Mouse (Mus musculus) stomach, postnatal 0 days (tissue): ENCODE results near the gene Zfp646. TPM values are rescaled to one million over a fixed set of nuclear protein-coding genes. Genes with fewer than 3 reads are reported as not detected.
A peak's percentile ranks its signal among the peaks of the same experiment; 100 is the strongest.
"Not testable (repeated sequence)": the region's sequence is repeated elsewhere in the genome, so short reads cannot be mapped to it uniquely, and the experiment has no call there.

Source experiments
- ATAC-seq: fragments of 200-750 bp; cut with Nextera tagmentation; 2 replicates; pipeline ENCODE4 v1.8.0; 2017; ENCODE audit not compliant: low FRiP score, low TSS enrichment
- DNase-seq: peaks from one replicate; pipeline ENCODE4 v3.0.0-alpha.2; 2016; ENCODE audit warnings: low spot score
- H3K27ac ChIP-seq: fragments of 300-500 bp; sonication (generic); replicated peaks from 2 replicates; pipeline ENCODE4 v1.5.1; 2014; ENCODE audit warnings: mild to moderate bottlenecking, control low read depth
- H3K27me3 ChIP-seq: fragments of 300-500 bp; sonication (generic); 2 replicates; pipeline ENCODE4 v1.6.1; 2014; ENCODE audit warnings: low read length; ENCODE audit not compliant: control insufficient read depth, insufficient read depth
- H3K36me3 ChIP-seq: fragments of 300-500 bp; sonication (generic); 2 replicates; pipeline ENCODE4 v1.6.1; 2014; ENCODE audit warnings: low read length, mixed read lengths; ENCODE audit not compliant: control insufficient read depth, insufficient read depth
- H3K4me1 ChIP-seq: fragments of 300-500 bp; sonication (generic); replicated peaks from 2 replicates; pipeline ENCODE4 v1.6.1; 2014; ENCODE audit warnings: antibody characterized with exemption; ENCODE audit not compliant: control insufficient read depth, insufficient read depth
- H3K4me2 ChIP-seq: fragments of 300-500 bp; sonication (generic); replicated peaks from 2 replicates; pipeline ENCODE4 v1.6.1; 2014; ENCODE audit warnings: low read depth, mild to moderate bottlenecking, control low read depth, moderate library complexity
- H3K4me3 ChIP-seq: fragments of 300-500 bp; sonication (generic); 2 replicates; pipeline ENCODE4 v1.5.1; 2014; ENCODE audit warnings: low read depth, low read length, control low read depth
- H3K9ac ChIP-seq: fragments of 300-500 bp; sonication (generic); 2 replicates; pipeline ENCODE4 v1.6.1; 2014; ENCODE audit warnings: mild to moderate bottlenecking, low read length, control low read depth, mixed read lengths
- H3K9me3 ChIP-seq: fragments of 300-500 bp; sonication (generic); 2 replicates; pipeline ENCODE4 v1.6.1; 2016; ENCODE audit warnings: low read length; ENCODE audit not compliant: control insufficient read depth
- CTCF ChIP-seq: IDR thresholded peaks from 2 replicates; pipeline ENCODE4 v1.5.1; 2016; ENCODE audit warnings: antibody characterized with exemption, low read depth, mild to moderate bottlenecking, moderate library complexity
- EP300 ChIP-seq: optimal IDR thresholded peaks from 2 replicates; pipeline ENCODE3; 2016; ENCODE audit warnings: antibody characterized with exemption
- WGBS: fragments of 180-500 bp; shearing (Covaris S2); extraction: QIAGEN DNeasy Blood & Tissue Kit; methylation state at CpG from one replicate; pipeline ENCODE4 v1.1.7; 2014; 5-methylcytosine and 5-hydroxymethylcytosine counted together
- polyA plus RNA-seq: library from polyadenylated mRNA; unstranded; fragments of >200 nt; fragmentation: Nextera tagmentation; extraction: Ambion mirVana; gene quantifications from 2 replicates; pipeline ENCODE4 v1.2.1, GENCODE M21; 2015

Gene Zfp646
- polyA plus RNA-seq, result 3.6 and 3.8 TPM in 2 replicates

DNA sequence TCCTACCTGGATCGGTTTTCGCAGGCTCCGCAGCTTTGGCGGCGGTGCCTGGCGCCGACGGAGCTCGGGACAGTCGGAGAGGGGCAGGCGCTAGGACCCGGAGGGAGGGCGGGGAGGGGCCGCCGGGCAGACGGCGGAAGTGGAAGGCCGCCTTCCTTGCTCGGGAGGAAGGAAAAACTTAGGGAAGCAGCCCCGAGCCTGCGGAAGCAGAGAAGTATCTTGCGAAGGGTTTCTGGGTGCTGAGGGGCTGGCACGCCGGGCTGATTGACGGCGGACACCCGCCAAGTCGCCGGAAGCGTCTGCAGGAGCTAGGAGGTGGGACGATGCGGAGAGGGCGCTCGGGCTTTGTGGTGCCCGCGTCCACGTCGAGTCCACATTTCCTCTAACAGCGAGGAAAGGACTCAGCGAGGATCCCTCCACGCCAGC lies at the start of gene Zfp646:
TSS of gene Zfp646 (plus strand) at position 181 of the 426 bp plus-strand sequence.
- DNase-seq, result peak; percentile 93
- peak; percentile 89 for ATAC-seq
- Histone ChIP-seq H3K36me3 (peaks cover 22% of the 10 kb centered on the region), H3K9ac (peak within 1 kb of the TSS; percentile 94), H3K27me3 (no peaks in the 10 kb centered on the region), H3K27ac (peak within 1 kb of the TSS; percentile 97), H3K4me3 (peak within 1 kb of the TSS; percentile 97), H3K9me3 (no peaks in the 10 kb centered on the region), H3K4me1 (0 out of 2 replicates have a peak, but pooled peaks cover 3% of the 10 kb centered on the region), H3K4me2 (peak within 1 kb of the TSS; percentile 68)
- WGBS, result under 1% methylated on average over 40 of the region's 41 CpGs
- TF ChIP-seq EP300, result no peak
- no peak for TF ChIP-seq CTCF

DNA sequence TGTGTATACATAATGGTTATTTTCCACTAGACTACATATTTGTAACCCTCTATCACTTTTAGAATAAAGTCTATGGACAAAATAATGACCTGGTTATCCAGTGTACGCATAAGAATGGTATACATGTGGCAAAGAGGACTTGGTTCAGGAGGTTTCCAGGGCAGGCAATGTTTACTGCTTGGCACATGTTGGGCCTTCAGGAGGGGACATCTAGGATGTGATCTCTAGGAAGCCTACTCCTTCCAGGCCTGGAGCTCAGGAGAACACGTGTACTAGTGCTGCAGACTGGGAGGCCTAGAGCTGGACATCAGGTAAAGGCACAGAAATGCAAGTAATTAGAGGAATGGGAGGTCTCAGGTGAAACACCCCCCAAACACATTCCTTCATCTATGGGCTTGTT lies 40.5 kb upstream of the Zfp646 start:
- H3K9me3 ChIP-seq, result no peaks in the 10 kb centered on the region
- 72% methylated on average over 2 of the region's 2 CpGs for WGBS
- TF ChIP-seq CTCF, result no peak
- TF ChIP-seq EP300, result no peak
- H3K27ac ChIP-seq, result no peak overlapping the region
- no peaks in the 10 kb centered on the region for H3K4me1 ChIP-seq
- ATAC-seq, result no peak
- H3K9ac ChIP-seq, result no peak overlapping the region
- H3K27me3 ChIP-seq, result no peaks in the 10 kb centered on the region
- H3K36me3 ChIP-seq, result no peaks in the 10 kb centered on the region
- no peak overlapping the region for H3K4me3 ChIP-seq
- DNase-seq, result no peak
- H3K4me2 ChIP-seq, result no peak overlapping the region

DNA sequence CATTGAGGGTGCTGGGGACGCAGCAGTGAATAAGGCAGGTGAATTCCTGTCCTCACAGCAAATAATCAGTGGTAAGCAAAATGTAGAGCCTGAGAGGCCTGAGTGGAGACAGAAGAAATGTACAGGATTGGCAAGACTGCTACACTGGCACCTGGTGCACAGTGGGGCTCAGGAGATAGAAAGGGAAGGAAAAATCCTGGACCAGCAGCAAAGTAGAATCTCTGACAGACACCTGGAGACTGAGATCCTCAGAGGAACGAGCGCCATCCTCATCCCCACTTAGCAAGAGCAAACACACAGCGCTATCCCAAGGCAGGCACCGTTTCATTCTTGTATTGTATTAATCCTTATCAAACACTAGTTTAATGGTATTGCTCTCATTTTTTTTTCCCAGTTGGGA lies 38.5 kb upstream of the Zfp646 start:
- Histone ChIP-seq H3K27me3 (no peaks in the 10 kb centered on the region), H3K4me1 (0 out of 2 replicates have a peak, but pooled peaks cover 3% of the 10 kb centered on the region), H3K4me2 (no peak overlapping the region), H3K9ac (no peak overlapping the region), H3K9me3 (no peaks in the 10 kb centered on the region), H3K36me3 (no peaks in the 10 kb centered on the region), H3K27ac (no peak overlapping the region), H3K4me3 (no peak overlapping the region)
- 81% methylated on average over 5 of the region's 5 CpGs for WGBS
- DNase-seq (no peak), ATAC-seq (no peak)
- TF ChIP-seq EP300 (no peak), CTCF (no peak)

DNA sequence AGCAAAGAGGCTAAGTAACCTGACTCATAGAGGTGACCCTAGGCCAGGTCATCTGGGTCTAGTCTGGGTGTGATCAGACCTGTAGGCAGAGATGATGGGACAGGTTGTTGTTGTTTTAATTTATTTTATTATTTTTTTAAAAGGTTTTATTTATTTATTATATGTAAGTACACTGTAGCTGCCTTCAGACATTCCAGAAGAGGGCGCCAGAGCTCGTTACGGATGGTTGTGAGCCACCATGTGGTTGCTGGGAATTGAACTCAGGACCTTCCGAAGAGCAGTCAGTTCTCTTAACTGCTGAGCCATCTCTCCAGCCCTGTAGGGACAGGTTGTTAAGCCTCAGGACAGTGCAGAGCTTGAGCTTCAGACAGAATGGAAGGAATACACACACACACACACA lies 38.1 kb upstream of the Zfp646 start:
- not testable (repeated sequence) for H3K36me3 ChIP-seq, H3K4me1 ChIP-seq, H3K27ac ChIP-seq, H3K27me3 ChIP-seq, H3K9ac ChIP-seq, DNase-seq, ATAC-seq, H3K4me2 ChIP-seq, H3K9me3 ChIP-seq, H3K4me3 ChIP-seq
- TF ChIP-seq CTCF, result peak; percentile 8; the same call in 1 of the 2 replicates
- WGBS, result 73% methylated on average over 4 of the region's 4 CpGs

DNA sequence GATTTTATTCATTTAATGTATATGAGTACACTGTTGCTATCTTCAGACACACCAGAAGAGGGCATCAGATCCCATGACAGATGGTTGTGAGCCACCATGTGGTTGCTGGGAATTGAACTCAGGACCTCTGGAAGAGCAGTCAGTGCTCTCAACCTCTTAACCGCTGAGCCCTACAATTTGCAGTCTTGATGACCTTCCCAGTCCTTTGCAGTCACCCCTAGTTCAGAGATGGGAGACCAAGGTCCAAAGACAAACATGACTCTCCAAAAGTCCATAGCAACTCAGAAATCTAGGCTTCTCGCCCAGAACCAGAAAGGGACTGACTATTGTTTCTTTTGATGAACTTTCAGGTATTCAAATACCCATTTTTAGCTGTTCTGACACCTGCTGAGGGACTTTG lies 36.0 kb upstream of the Zfp646 start:
- not testable (repeated sequence) for H3K4me1 ChIP-seq, H3K9me3 ChIP-seq, H3K4me2 ChIP-seq, H3K4me3 ChIP-seq, H3K36me3 ChIP-seq, H3K9ac ChIP-seq, DNase-seq, H3K27ac ChIP-seq, ATAC-seq, H3K27me3 ChIP-seq
- 72% methylated on average over 2 of the region's 2 CpGs for WGBS
- TF ChIP-seq CTCF, result 0 out of 2 replicates have a peak, but pooled peaks have one; percentile 10

DNA sequence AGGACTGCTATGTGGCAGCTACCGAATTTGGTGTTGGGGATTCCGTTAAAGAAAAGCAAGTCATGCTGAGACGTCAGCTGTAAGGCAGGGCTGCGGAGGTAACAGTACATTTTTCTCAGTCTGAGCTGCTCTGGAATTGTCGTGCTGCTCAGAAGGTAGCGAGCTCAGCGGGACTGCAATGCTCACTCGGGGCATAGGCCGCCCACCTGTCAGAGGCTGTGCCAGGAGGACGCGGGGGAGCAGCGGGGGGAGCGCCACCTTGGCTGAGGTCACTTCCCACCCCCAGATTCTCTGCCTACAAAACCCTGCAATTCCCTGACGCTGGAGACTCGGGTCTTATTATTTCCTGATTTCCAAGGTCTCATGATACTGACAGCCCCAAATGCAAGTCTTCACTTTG lies 35.1 kb upstream of the Zfp646 start:
- ATAC-seq, result peak; percentile 27

More for the DNA sequence above, 35.1 kb upstream of the Zfp646 start:
- peak; percentile 61 for DNase-seq
- Histone ChIP-seq H3K4me2 (peak overlapping the region; percentile 90), H3K9me3 (no peaks in the 10 kb centered on the region), H3K4me1 (0 out of 2 replicates have a peak, but pooled peaks cover 5% of the 10 kb centered on the region), H3K27me3 (no peaks in the 10 kb centered on the region), H3K36me3 (peaks cover 2% of the 10 kb centered on the region; the same call in 1 of the 2 replicates), H3K9ac (peak overlapping the region; percentile 72), H3K4me3 (peak overlapping the region; percentile 82), H3K27ac (peak overlapping the region; percentile 96)
- TF ChIP-seq EP300 (no peak), CTCF (no peak)
- 2% methylated on average over 15 of the region's 15 CpGs for WGBS
